1 mouse cellular context compared by ENCODE assay signal in the genomic region with DNA sequence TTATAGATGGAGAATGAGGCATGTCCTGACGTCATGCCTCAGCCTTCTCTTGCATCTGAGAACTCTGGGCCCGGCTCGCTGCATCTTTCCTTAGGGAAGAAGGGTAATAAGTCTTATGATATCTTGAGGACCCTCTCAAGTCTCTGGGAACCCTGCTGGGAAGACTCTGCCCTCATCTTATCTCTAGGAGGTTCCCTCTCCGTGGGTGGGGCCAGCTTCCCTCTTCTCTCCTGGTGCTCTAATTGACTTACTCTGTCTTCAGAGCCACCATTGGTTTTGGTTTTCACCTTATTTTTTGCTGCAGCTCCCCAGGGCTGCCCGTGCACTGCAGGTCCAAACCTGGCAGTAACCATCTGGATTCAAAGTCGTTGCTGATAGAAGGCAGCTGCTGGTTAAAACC.
TF ChIP-seq lines count a peak whose summit lies in the region.

No protein-coding gene starts in this region.

TF ChIP-seq in MEL, 35 proteins besides CTCF, POLR2A, EP300 and RAD21:
- TF ChIP-seq GATA1 (IDR thresholded peaks at IDR 0.05; ENCODE audit: low read depth, low read length): peak; percentile 74
- peak; percentile 31; the same call in 1 of the 2 replicates for TF ChIP-seq RCOR1 (IDR thresholded peaks at IDR 0.05; ENCODE audit: low read depth, low read length)
- TF ChIP-seq NELFE (IDR thresholded peaks at IDR 0.05; ENCODE audit: low read depth, low read length): no peak
- TF ChIP-seq SIN3A (IDR thresholded peaks at IDR 0.05; ENCODE audit: low read length): no peak
- TF ChIP-seq HCFC1 (IDR thresholded peaks at IDR 0.05; ENCODE audit: low read depth, low read length): no peak
- no peak for TF ChIP-seq TCF12 (IDR thresholded peaks at IDR 0.05; ENCODE audit: low read depth, low read length)
- TF ChIP-seq E2F4 (IDR thresholded peaks at IDR 0.05; ENCODE audit: borderline replicate concordance, low read depth, low read length): no peak
- no peak for TF ChIP-seq BHLHE40 (IDR thresholded peaks at IDR 0.05; ENCODE audit: borderline replicate concordance, low read depth, low read length)
- no peak for TF ChIP-seq UBTF (IDR thresholded peaks at IDR 0.05; ENCODE audit: borderline replicate concordance, insufficient read depth, low read depth, low read length)
- no peak for TF ChIP-seq ZKSCAN1 (IDR thresholded peaks at IDR 0.05; ENCODE audit: low read depth, low read length)
